Mouse (Mus musculus) liver, postnatal 0 days (tissue): ENCODE measurements around the gene Aifm1. TPM values are rescaled to one million over a fixed set of nuclear protein-coding genes. Genes with fewer than 3 reads are reported as not detected.

ENCODE experiments used
- ATAC-seq: fragments of 200-750 bp; cut with Nextera tagmentation; 2 replicates; pipeline ENCODE4 v1.8.0; 2017; ENCODE audit warnings: mild to moderate bottlenecking, moderate library complexity
- DNase-seq: peaks from one replicate; pipeline ENCODE4 v3.0.0-alpha.2; 2016
- H3K27ac ChIP-seq: fragments of 300-500 bp; sonication (generic); 2 replicates; pipeline ENCODE4 v1.5.1; 2014; ENCODE audit warnings: antibody characterized with exemption, moderate library complexity, mild to moderate bottlenecking, low read depth
- H3K27me3 ChIP-seq: fragments of 300-500 bp; sonication (generic); 2 replicates; pipeline ENCODE4 v1.6.1; 2014; ENCODE audit warnings: low read length, control low read depth, mixed read lengths; ENCODE audit not compliant: insufficient read depth
- H3K36me3 ChIP-seq: fragments of 300-500 bp; sonication (generic); replicated peaks from 2 replicates; pipeline ENCODE4 v1.6.1; 2014; ENCODE audit warnings: mild to moderate bottlenecking, control low read depth, low read length, moderate library complexity, mixed read lengths; ENCODE audit not compliant: insufficient read depth
- H3K4me1 ChIP-seq: fragments of 300-500 bp; sonication (generic); 2 replicates; pipeline ENCODE4 v1.6.1; 2014; ENCODE audit warnings: antibody characterized with exemption, mild to moderate bottlenecking, control low read depth; ENCODE audit not compliant: insufficient read depth
- H3K4me2 ChIP-seq: fragments of 300-500 bp; sonication (generic); 2 replicates; pipeline ENCODE4 v1.6.1; 2014; ENCODE audit warnings: low read depth, mild to moderate bottlenecking, low read length, moderate library complexity, mixed read lengths
- H3K4me3 ChIP-seq: fragments of 300-500 bp; sonication (generic); 2 replicates; pipeline ENCODE4 v1.5.1; 2014; ENCODE audit warnings: low read depth, low read length
- H3K9ac ChIP-seq: fragments of 300-500 bp; sonication (generic); replicated peaks from 2 replicates; pipeline ENCODE4 v1.6.1; 2014; ENCODE audit warnings: mild to moderate bottlenecking, moderate library complexity
- H3K9me3 ChIP-seq: fragments of 300-500 bp; sonication (generic); 2 replicates; pipeline ENCODE4 v1.6.1; 2016; ENCODE audit warnings: mild to moderate bottlenecking, control low read depth, low read length, mixed read lengths
- CTCF ChIP-seq: sonication (generic); IDR thresholded peaks from 2 replicates; pipeline ENCODE4 v1.5.1; 2016; ENCODE audit warnings: antibody characterized with exemption, low read depth
- EP300 ChIP-seq: IDR thresholded peaks from 2 replicates; pipeline ENCODE4 v1.6.1; 2016; ENCODE audit warnings: antibody characterized with exemption, low read depth, mild to moderate bottlenecking
- WGBS: fragments of 180-500 bp; shearing (Covaris S2); extraction: QIAGEN DNeasy Blood & Tissue Kit; methylation state at CpG from one replicate; pipeline ENCODE4 v1.1.7; 2014; ENCODE audit not compliant: insufficient replicate concordance; 5-methylcytosine and 5-hydroxymethylcytosine counted together
- polyA plus RNA-seq: library from polyadenylated mRNA; unstranded; fragments of >200 nt; fragmentation: Nextera tagmentation; extraction: Ambion mirVana; gene quantifications from 2 replicates; pipeline ENCODE4 v1.2.1, GENCODE M21; 2015

Gene Aifm1
- polyA plus RNA-seq, 1 experiment from 2014 or later: 64.0 TPM

DNA sequence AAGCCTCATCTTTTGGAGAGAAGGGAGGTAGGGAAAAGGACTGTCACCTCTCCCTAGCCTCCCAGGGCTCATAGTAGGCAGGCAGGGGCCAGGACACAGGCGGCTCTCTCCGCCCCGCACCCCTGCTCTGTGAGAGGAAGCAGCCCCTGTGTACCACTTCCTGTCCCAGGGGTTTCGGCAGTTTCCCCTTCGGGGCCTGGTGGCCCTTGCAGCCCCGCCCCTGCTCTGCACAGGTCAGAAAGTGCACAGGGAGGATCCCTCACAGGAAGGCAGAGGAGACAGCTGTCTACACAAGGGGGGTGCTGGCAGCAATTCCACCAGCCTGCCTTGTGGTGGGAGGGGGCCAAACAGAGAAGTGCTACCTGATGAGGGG, 79.8 kb downstream of the Aifm1 start:
- 21% methylated on average over 6 of the region's 6 CpGs for WGBS
- H3K4me1 ChIP-seq: peaks cover 7% of the 10 kb centered on the region; the same call in 1 of the 2 replicates
- H3K9me3 ChIP-seq: no peaks in the 10 kb centered on the region
- ATAC-seq (peak; percentile 74), DNase-seq (peak; percentile 63)
- no peak overlapping the region for H3K9ac ChIP-seq
- H3K4me3 ChIP-seq: peak overlapping the region; percentile 19; the same call in 1 of the 2 replicates
- no peaks in the 10 kb centered on the region for H3K36me3 ChIP-seq
- peak overlapping the region; percentile 70 for H3K27ac ChIP-seq
- no peak for TF ChIP-seq CTCF
- TF ChIP-seq EP300: no peak
- H3K4me2 ChIP-seq: peak overlapping the region; percentile 52
- H3K27me3 ChIP-seq: no peaks in the 10 kb centered on the region

DNA sequence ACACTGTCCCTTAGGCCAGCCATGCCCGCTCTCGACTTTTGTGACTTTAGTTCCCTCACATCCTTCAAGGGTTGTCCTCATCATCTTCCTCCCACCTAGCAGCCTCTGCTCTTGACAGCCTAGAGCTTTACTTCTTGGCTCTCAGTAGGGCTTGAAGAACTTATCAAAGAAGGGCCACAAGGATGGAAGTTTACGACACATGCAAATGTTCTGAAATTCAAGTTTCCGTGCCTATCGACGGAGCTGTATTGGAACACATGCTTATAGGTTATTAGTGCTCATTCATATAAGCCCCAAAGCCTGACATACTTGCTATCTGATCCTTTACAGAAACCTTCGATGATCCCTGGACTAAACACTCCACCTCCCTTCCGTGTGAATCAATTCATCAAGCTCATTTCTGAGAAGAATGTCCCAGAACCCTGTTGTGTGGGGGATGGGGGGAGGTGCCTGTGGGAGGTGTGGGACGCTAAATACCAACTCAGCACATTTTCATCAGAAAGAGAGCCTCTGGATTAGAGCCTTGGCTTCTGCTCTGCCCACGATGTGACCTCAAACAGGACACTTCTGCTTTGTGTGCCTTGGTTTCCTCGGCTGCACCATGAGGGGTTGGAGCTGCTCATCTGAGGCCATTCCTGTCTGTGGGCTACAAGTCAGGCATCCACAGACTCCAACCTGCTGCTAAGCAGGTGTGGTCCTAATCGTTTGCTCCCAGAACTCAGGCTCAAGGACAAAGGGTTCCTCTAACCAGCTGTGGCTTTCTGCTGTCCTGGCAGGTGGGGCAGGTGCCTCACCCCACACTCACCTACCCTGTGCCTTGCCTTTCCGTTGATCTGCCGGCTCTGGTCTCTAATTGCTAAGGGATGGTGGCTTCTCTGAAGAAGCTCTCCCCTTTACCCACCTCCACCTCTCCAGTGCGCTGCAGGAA, 80.5 kb downstream of the Aifm1 start:
- Histone ChIP-seq H3K36me3 (no peaks in the 10 kb centered on the region), H3K4me2 (peak overlapping the region; percentile 52)
- ATAC-seq: 0 out of 2 replicates have a peak, but pooled peaks have one; percentile 5

GRCm38 (mm10) chrX:48429538-48429937, 83.8 kb downstream of the Aifm1 start:
- peak; percentile 25; the same call in 1 of the 2 replicates for TF ChIP-seq CTCF
- no peak for TF ChIP-seq EP300
- 31% methylated on average over 6 of the region's 6 CpGs for WGBS
- no peak overlapping the region for H3K4me2 ChIP-seq
- ATAC-seq (peak; percentile 27), DNase-seq (peak; percentile 28)
- H3K9me3 ChIP-seq: no peaks in the 10 kb centered on the region
- no peak overlapping the region for H3K4me3 ChIP-seq
- peak overlapping the region; percentile 60 for H3K27ac ChIP-seq
- H3K36me3 ChIP-seq: no peaks in the 10 kb centered on the region
- no peaks in the 10 kb centered on the region for H3K27me3 ChIP-seq
- peaks cover 9% of the 10 kb centered on the region for H3K4me1 ChIP-seq
- H3K9ac ChIP-seq: no peak overlapping the region

More for the DNA sequence above, 80.5 kb downstream of the Aifm1 start:
- peak overlapping the region; percentile 70 for H3K27ac ChIP-seq
- DNase-seq: no peak
- H3K4me3 ChIP-seq: peak overlapping the region; percentile 19; the same call in 1 of the 2 replicates
- no peak overlapping the region for H3K9ac ChIP-seq
- TF ChIP-seq CTCF: no peak
- no peak for TF ChIP-seq EP300
- peaks cover 7% of the 10 kb centered on the region; the same call in 1 of the 2 replicates for H3K4me1 ChIP-seq
- 45% methylated on average over 15 of the region's 15 CpGs for WGBS
- H3K27me3 ChIP-seq: no peaks in the 10 kb centered on the region
- H3K9me3 ChIP-seq: no peaks in the 10 kb centered on the region

DNA sequence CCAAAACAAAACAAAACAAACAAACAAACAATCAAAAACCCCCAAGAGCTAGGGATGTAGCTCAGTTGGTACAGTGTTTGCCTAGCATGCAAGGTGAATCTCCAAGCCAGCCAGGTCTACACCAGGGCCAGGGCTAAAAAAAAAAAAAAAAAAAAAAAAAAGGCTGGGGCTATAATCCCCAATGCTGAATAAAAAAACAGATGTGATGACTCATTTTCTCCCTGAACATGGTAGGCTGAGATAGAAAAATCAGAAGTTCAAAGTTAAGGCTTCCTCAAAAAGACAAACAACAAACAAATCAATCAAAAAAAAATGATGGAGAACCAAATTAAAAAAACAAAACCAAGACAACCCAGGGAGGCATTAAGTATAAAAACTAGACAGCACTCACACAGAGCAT, 84.3 kb downstream of the Aifm1 start:
- Histone ChIP-seq H3K27ac (no peak overlapping the region; the same call in 1 of the 2 replicates), H3K4me3 (no peak overlapping the region), H3K27me3 (no peaks in the 10 kb centered on the region), H3K36me3 (no peaks in the 10 kb centered on the region), H3K9me3 (no peaks in the 10 kb centered on the region), H3K9ac (no peak overlapping the region), H3K4me2 (no peak overlapping the region), H3K4me1 (peaks cover 6% of the 10 kb centered on the region)
- ATAC-seq: no peak
- no peak for DNase-seq
- TF ChIP-seq CTCF (no peak), EP300 (no peak)

- Histone ChIP-seq H3K4me3 (no peak overlapping the region), H3K9ac (no peak overlapping the region), H3K27me3 (no peaks in the 10 kb centered on the region), H3K4me2 (no peak overlapping the region), H3K36me3 (no peaks in the 10 kb centered on the region), H3K27ac (peak overlapping the region; percentile 55; the same call in 1 of the 2 replicates), H3K4me1 (peaks cover 6% of the 10 kb centered on the region), H3K9me3 (no peaks in the 10 kb centered on the region)
- WGBS: 56% methylated on average over 8 of the region's 8 CpGs
- TF ChIP-seq CTCF (no peak), EP300 (no peak)
- no peak for ATAC-seq
- DNase-seq: no peak
Observed at GRCm38 (mm10) chrX:48428642-48429041, 84.7 kb downstream of the Aifm1 start.

DNA sequence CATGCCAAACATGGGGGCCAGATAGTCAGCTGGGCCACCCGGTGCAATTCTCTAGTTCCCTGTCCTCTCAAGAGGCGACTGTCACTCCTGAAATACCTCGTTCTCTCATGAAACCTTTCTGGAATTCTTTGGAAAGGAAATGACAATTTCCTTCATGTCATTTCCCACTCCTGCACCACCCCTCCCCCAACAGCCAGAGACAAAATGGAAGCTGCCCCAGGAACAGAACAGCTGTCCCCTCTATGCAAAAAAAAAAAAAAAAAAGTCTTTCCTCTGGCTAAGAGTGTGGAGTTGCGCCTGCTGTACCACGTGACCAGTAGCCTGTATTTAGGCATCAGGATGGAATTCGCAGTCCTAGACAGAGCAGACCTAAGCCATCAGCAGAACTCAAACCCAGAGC, 85.1 kb downstream of the Aifm1 start:
- Histone ChIP-seq H3K27me3 (no peaks in the 10 kb centered on the region), H3K36me3 (no peaks in the 10 kb centered on the region), H3K27ac (peak overlapping the region; percentile 55), H3K4me1 (peaks cover 3% of the 10 kb centered on the region), H3K9ac (no peak overlapping the region), H3K4me3 (no peak overlapping the region), H3K9me3 (no peaks in the 10 kb centered on the region), H3K4me2 (peak overlapping the region; percentile 1; the same call in 1 of the 2 replicates)
- no peak for ATAC-seq
- 43% methylated on average over 6 of the region's 6 CpGs for WGBS
- TF ChIP-seq EP300 (no peak), CTCF (no peak)
- no peak for DNase-seq
